Mouse (Mus musculus) yolk sac, embryonic 10.5 days (tissue): ENCODE measurements around the gene Mgat4c.

Experiments used
- DNase-seq: peaks from one replicate; pipeline ENCODE4 v3.0.0-alpha.2; 2017; ENCODE audit warnings: low spot score

The Mgat4c gene

GRCm38 (mm10) chr10:101681437-101681912 lies at the start of gene Mgat4c:
Gene Mgat4c, plus strand, starts transcription at chr10:101681487.
- no peak for DNase-seq

- DNase-seq = no peak
Measured at GRCm38 (mm10) chr10:101635266-101635665, 46.0 kb upstream of the Mgat4c start.

GRCm38 (mm10) chr10:101641048-101641447 lies 40.2 kb upstream of the Mgat4c start:
- DNase-seq = no peak

- no peak for DNase-seq
Measured at GRCm38 (mm10) chr10:101681914-101682313, 627 bp downstream of the Mgat4c start.

- DNase-seq = no peak
Measured at GRCm38 (mm10) chr10:101761828-101762227, 80.5 kb downstream of the Mgat4c start.

- DNase-seq = no peak
Measured at GRCm38 (mm10) chr10:101770688-101771087, 89.4 kb downstream of the Mgat4c start.

- DNase-seq = no peak
Measured at GRCm38 (mm10) chr10:101771157-101771556, 89.9 kb downstream of the Mgat4c start.

- no peak for DNase-seq
Measured at GRCm38 (mm10) chr10:101783161-101783744, 102.0 kb downstream of the Mgat4c start.

- no peak for DNase-seq
Measured at GRCm38 (mm10) chr10:101795507-101795906, 114.2 kb downstream of the Mgat4c start.

- no peak for DNase-seq
Measured at GRCm38 (mm10) chr10:101798831-101799474, 117.7 kb downstream of the Mgat4c start.

- DNase-seq = no peak
Measured at GRCm38 (mm10) chr10:101808768-101809167, 127.5 kb downstream of the Mgat4c start.

- DNase-seq = no peak
Measured at GRCm38 (mm10) chr10:101816902-101817301, 135.6 kb downstream of the Mgat4c start.

GRCm38 (mm10) chr10:101827944-101828343 lies 146.7 kb downstream of the Mgat4c start:
- DNase-seq = no peak

- no peak for DNase-seq
Measured at GRCm38 (mm10) chr10:101856115-101856514, 174.8 kb downstream of the Mgat4c start.

- no peak for DNase-seq
Measured at GRCm38 (mm10) chr10:101889866-101890265, 208.6 kb downstream of the Mgat4c start.

GRCm38 (mm10) chr10:101917328-101917814 lies 236.1 kb downstream of the Mgat4c start:
- no peak for DNase-seq

- no peak for DNase-seq
Measured at GRCm38 (mm10) chr10:101997612-101998011, 316.3 kb downstream of the Mgat4c start.

GRCm38 (mm10) chr10:102042513-102042912 lies 361.2 kb downstream of the Mgat4c start:
- no peak for DNase-seq

- no peak for DNase-seq
Measured at GRCm38 (mm10) chr10:102056218-102056617, 374.9 kb downstream of the Mgat4c start.

- DNase-seq = no peak
Measured at GRCm38 (mm10) chr10:102056975-102057565, 375.8 kb downstream of the Mgat4c start.

- DNase-seq = no peak
Measured at GRCm38 (mm10) chr10:102074541-102075398, 393.5 kb downstream of the Mgat4c start.

- no peak for DNase-seq
Measured at GRCm38 (mm10) chr10:102123153-102123552, 441.9 kb downstream of the Mgat4c start.
